Mouse (Mus musculus) stomach, postnatal 0 days (tissue): Measurements from ENCODE around the gene Wwox.

Source experiments
- CTCF ChIP-seq: IDR thresholded peaks from 2 replicates; pipeline ENCODE4 v1.5.1; 2016; ENCODE audit warnings: antibody characterized with exemption, low read depth, mild to moderate bottlenecking, moderate library complexity
- EP300 ChIP-seq: optimal IDR thresholded peaks from 2 replicates; pipeline ENCODE3; 2016; ENCODE audit warnings: antibody characterized with exemption

DNA sequence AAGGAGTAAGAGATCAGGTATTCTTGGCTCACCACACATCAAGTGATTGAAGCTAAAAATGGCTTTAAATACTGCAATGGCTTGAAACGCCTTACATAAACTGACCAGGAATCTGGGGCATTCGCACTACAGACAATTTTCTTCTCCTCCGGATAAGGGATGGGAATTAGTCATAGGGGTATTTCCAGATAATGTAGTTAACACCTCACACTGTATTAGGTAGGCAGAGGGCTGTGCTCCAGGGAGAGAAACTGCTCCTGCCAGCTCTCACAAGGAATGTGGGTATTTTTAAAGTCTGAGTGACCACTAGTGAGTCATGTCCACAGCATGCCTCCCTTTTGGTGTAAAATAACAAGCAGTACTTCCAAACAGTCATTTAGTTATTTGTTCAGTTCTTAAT, 894.5 kb downstream of the Wwox start:
- TF ChIP-seq CTCF = no peak
- no peak for TF ChIP-seq EP300
